Mouse (Mus musculus): ENCODE results near the gene Trim66. TPM values are rescaled to one million over a fixed set of nuclear protein-coding genes. Genes with fewer than 3 reads are reported as not detected.

The Trim66 gene
- polyA plus RNA-seq, 1 experiment from 2014 or later = not detected

DNA sequence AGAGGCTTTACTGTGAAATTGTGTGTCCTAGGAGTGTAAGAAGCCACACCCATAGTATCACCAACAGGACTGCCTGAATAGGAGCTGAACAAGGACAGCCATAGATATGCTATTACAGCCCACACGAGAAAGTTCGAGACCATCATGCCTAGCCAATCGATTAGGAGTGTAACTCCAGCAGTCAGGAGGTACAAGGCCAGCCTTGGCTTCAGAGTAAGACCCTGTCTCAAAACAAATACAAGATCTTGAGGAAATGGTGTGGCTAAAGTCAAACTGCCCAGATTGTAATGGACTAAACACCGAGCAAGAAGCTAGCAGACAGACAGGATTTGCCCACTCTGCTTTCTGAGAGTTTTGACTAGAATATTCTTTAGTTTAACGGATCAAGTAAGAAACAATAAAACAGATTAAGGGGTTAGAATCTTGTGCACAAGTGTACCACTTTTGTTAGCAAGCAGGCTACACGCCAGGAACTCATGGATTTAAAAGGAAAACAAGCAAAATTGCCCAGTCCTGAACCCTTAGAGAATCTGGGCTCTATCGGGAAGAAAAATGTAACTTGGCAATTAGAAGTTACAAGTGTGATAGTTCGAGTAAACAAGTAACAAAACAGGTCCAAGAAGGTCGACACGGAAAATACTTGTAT, 10.2 kb upstream of the Trim66 start:
- Histone ChIP-seq H3K27me3 (ENCODE audit: control insufficient read depth, insufficient read depth, low read length) (no peaks in the 10 kb centered on the region), H3K4me1 (ENCODE audit: control insufficient read depth, insufficient read depth, low read length) (0 out of 2 replicates have a peak, but pooled peaks cover 7% of the 10 kb centered on the region), H3K9me3 (ENCODE audit: control insufficient read depth, low read length) (no peaks in the 10 kb centered on the region), H3K4me3 (ENCODE audit: low read depth, low read length) (peak overlapping the region; percentile 66), H3K9ac (ENCODE audit: low read length) (peak overlapping the region; percentile 80), H3K4me2 (ENCODE audit: low read depth, severe bottlenecking) (peak overlapping the region; percentile 69), H3K36me3 (ENCODE audit: control insufficient read depth, insufficient read depth, low read length) (peaks cover 15% of the 10 kb centered on the region), H3K27ac (replicated peaks; ENCODE audit: low read depth, low read length) (peak overlapping the region; percentile 92)
- DNase-seq (ENCODE audit: low spot score) (peak; percentile 35), ATAC-seq (ENCODE audit: insufficient number of reproducible peaks, low FRiP score, low TSS enrichment, low read depth) (no peak)
- WGBS = 24% methylated on average over 10 of the region's 10 CpGs

DNA sequence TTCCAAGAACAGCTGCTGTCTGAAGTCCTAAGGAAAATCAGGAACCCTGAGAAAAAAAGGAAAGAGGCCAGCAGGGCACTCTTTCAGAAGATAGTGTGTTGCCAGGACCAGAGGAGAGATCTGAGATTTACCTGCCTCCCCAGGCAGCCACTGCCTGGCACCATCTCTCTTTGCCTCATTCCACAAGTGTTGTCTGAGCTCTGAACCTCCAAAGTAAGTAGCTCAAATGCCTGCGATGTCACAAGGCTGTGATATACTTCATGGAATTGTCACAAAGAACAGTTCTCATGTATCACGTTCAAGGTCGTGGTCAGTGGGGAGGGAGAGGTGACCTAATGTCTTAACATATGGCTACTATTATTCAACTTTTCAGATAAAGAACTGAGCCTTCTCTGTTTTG, 8.6 kb upstream of the Trim66 start:
- Histone ChIP-seq H3K27me3 (ENCODE audit: control insufficient read depth, insufficient read depth, low read length) (no peaks in the 10 kb centered on the region), H3K27ac (replicated peaks; ENCODE audit: low read depth, low read length) (no peak overlapping the region), H3K4me1 (ENCODE audit: control insufficient read depth, insufficient read depth, low read length) (0 out of 2 replicates have a peak, but pooled peaks cover 7% of the 10 kb centered on the region), H3K36me3 (ENCODE audit: control insufficient read depth, insufficient read depth, low read length) (peaks cover 4% of the 10 kb centered on the region; the same call in 1 of the 2 replicates), H3K9me3 (ENCODE audit: control insufficient read depth, low read length) (no peaks in the 10 kb centered on the region), H3K4me2 (ENCODE audit: low read depth, severe bottlenecking) (no peak overlapping the region), H3K4me3 (ENCODE audit: low read depth, low read length) (no peak overlapping the region), H3K9ac (ENCODE audit: low read length) (no peak overlapping the region)
- ATAC-seq (ENCODE audit: insufficient number of reproducible peaks, low FRiP score, low TSS enrichment, low read depth) (no peak), DNase-seq (ENCODE audit: low spot score) (no peak)
- 79% methylated on average over 3 of the region's 3 CpGs for WGBS

DNA sequence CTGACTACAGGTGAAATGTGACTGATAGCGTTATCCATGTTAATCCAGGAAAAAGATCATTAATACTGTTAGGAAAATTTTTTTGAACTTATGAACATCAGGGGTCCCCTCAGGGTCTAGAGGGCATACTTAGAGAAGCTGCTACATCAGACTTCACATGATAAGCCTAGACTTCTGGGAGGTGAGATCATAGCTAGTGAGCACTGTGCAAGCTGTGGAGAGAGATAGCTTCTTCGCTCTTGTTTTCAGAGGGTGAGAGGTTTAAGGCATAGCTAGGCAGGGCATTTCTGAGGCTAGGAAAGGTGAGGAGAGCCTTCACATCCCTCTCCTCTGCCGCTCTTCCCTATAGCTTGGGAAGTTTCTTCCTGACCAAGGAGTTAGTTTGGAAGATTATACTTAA, 3.9 kb upstream of the Trim66 start:
- Histone ChIP-seq H3K36me3 (ENCODE audit: control insufficient read depth, insufficient read depth, low read length) (no peaks in the 10 kb centered on the region), H3K4me1 (ENCODE audit: control insufficient read depth, insufficient read depth, low read length) (peaks cover 6% of the 10 kb centered on the region; the same call in 1 of the 2 replicates), H3K4me2 (ENCODE audit: low read depth, severe bottlenecking) (no peak overlapping the region), H3K27me3 (ENCODE audit: control insufficient read depth, insufficient read depth, low read length) (no peaks in the 10 kb centered on the region), H3K9me3 (ENCODE audit: control insufficient read depth, low read length) (no peaks in the 10 kb centered on the region), H3K4me3 (ENCODE audit: low read depth, low read length) (no peak overlapping the region), H3K27ac (replicated peaks; ENCODE audit: low read depth, low read length) (no peak overlapping the region), H3K9ac (ENCODE audit: low read length) (no peak overlapping the region)
- WGBS = 89% methylated on average over 3 of the region's 3 CpGs
- no peak for DNase-seq (ENCODE audit: low spot score)
- ATAC-seq (ENCODE audit: insufficient number of reproducible peaks, low FRiP score, low TSS enrichment, low read depth) = no peak

DNA sequence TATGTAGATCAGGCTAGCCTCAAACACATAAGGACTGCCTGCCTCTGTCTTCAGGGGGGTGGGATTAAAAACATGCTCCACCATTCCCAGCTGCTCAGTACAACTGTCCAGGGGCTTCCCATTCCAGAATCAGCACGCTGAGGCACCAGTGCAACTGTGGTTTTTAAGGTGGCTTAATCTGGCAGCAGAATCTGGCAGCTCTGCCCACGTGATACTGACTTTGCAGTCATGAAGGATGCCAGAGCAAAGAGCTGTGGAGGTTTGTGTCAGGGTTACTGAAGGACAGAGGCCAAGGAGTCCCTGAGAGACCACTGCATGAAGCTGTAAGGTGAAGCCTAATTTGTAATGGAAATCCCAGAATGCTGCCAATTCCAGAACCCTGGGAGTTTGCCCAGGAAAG, 2.9 kb upstream of the Trim66 start:
- ATAC-seq (ENCODE audit: insufficient number of reproducible peaks, low FRiP score, low TSS enrichment, low read depth) (no peak), DNase-seq (ENCODE audit: low spot score) (no peak)
- Histone ChIP-seq H3K4me1 (ENCODE audit: control insufficient read depth, insufficient read depth, low read length) (peaks cover 6% of the 10 kb centered on the region; the same call in 1 of the 2 replicates), H3K4me2 (ENCODE audit: low read depth, severe bottlenecking) (no peak overlapping the region), H3K27ac (replicated peaks; ENCODE audit: low read depth, low read length) (no peak overlapping the region), H3K27me3 (ENCODE audit: control insufficient read depth, insufficient read depth, low read length) (no peaks in the 10 kb centered on the region), H3K9me3 (ENCODE audit: control insufficient read depth, low read length) (no peaks in the 10 kb centered on the region), H3K36me3 (ENCODE audit: control insufficient read depth, insufficient read depth, low read length) (no peaks in the 10 kb centered on the region), H3K9ac (ENCODE audit: low read length) (no peak overlapping the region), H3K4me3 (ENCODE audit: low read depth, low read length) (no peak overlapping the region)
- WGBS = 67% methylated on average over 2 of the region's 2 CpGs

DNA sequence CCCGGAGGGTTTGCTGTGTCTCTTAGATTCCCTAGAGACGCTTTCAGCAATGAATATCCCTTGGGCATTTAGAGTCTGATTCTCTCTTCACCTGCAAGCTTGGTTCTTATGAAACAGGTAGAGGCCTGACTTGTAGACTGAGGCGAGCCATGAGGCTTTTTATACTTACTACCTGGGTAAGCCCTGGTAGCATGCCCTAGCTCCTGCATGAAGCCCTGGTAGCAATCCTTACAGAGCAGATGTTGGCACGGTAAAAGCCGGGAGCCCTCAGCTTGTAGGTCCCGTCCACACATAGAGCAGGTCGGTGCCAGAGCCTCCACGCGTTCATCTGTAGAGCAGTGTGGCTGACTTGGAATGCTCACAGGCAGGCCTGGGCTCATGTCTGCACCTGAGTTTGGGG, 362 bp downstream of the Trim66 start:
- H3K4me3 ChIP-seq (ENCODE audit: low read depth, low read length) = no peak overlapping the region
- H3K4me2 ChIP-seq (ENCODE audit: low read depth, severe bottlenecking) = no peak overlapping the region
- WGBS = 40% methylated on average over 9 of the region's 9 CpGs
- no peak overlapping the region for H3K27ac ChIP-seq (replicated peaks; ENCODE audit: low read depth, low read length)
- DNase-seq (ENCODE audit: low spot score) (no peak), ATAC-seq (ENCODE audit: insufficient number of reproducible peaks, low FRiP score, low TSS enrichment, low read depth) (no peak)
- H3K9ac ChIP-seq (ENCODE audit: low read length) = no peak overlapping the region
- H3K9me3 ChIP-seq (ENCODE audit: control insufficient read depth, low read length) = no peaks in the 10 kb centered on the region
- H3K4me1 ChIP-seq (ENCODE audit: control insufficient read depth, insufficient read depth, low read length) = peaks cover 6% of the 10 kb centered on the region; the same call in 1 of the 2 replicates
- no peaks in the 10 kb centered on the region for H3K27me3 ChIP-seq (ENCODE audit: control insufficient read depth, insufficient read depth, low read length)
- H3K36me3 ChIP-seq (ENCODE audit: control insufficient read depth, insufficient read depth, low read length) = no peaks in the 10 kb centered on the region

DNA sequence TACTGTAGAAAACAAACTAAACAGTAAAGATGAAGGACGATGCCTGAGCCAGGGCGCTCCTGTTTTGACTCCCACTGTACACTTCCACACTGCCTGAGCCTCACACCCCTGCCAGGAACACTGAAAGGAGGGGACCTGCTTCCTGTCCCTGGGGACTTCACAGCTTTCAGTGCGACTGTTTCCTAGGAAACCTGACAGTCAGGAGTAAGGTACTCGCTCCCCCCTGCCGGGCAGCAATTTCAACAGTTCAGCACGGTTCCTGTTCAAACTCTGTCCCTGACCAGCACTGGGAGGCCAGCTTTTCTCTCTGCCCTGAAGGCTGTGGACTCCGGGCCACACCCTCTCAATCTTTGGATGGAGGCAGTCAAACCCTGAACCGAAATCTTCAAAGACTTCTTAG, 815 bp downstream of the Trim66 start:
- H3K4me3 ChIP-seq (ENCODE audit: low read depth, low read length) = no peak overlapping the region
- H3K27me3 ChIP-seq (ENCODE audit: control insufficient read depth, insufficient read depth, low read length) = no peaks in the 10 kb centered on the region
- no peak overlapping the region for H3K27ac ChIP-seq (replicated peaks; ENCODE audit: low read depth, low read length)
- peaks cover 6% of the 10 kb centered on the region; the same call in 1 of the 2 replicates for H3K4me1 ChIP-seq (ENCODE audit: control insufficient read depth, insufficient read depth, low read length)
- H3K9ac ChIP-seq (ENCODE audit: low read length) = no peak overlapping the region; the same call in 1 of the 2 replicates
- H3K9me3 ChIP-seq (ENCODE audit: control insufficient read depth, low read length) = no peaks in the 10 kb centered on the region
- H3K4me2 ChIP-seq (ENCODE audit: low read depth, severe bottlenecking) = no peak overlapping the region
- WGBS = 4% methylated on average over 8 of the region's 8 CpGs
- DNase-seq (ENCODE audit: low spot score) = peak; percentile 60
- ATAC-seq (ENCODE audit: insufficient number of reproducible peaks, low FRiP score, low TSS enrichment, low read depth) = peak; percentile 31; the same call in 1 of the 2 replicates
- H3K36me3 ChIP-seq (ENCODE audit: control insufficient read depth, insufficient read depth, low read length) = no peaks in the 10 kb centered on the region

DNA sequence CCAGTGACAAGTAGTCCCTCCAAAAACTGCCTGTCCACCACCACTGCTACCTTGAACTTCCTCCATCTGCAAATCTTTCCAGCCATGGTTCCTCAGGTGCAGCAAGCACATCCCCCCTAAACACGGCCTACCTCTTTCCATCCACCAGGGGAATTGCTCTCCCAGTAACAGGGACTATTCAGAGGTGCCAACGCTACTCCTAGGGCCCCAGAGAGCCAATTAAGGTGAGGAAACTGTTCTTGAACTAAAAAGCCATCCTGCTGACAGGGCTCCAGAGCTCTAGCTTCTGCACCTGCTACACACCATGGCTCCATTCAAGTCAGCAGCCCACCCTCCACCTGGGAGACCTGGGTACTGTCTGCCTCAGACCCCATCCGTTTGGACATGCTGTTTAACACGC, 10.4 kb downstream of the Trim66 start:
- no peak overlapping the region for H3K9ac ChIP-seq (ENCODE audit: low read length)
- peaks cover 4% of the 10 kb centered on the region; the same call in 1 of the 2 replicates for H3K4me1 ChIP-seq (ENCODE audit: control insufficient read depth, insufficient read depth, low read length)
- no peak overlapping the region for H3K4me3 ChIP-seq (ENCODE audit: low read depth, low read length)
- H3K9me3 ChIP-seq (ENCODE audit: control insufficient read depth, low read length) = no peaks in the 10 kb centered on the region
- 52% methylated on average over 4 of the region's 4 CpGs for WGBS
- no peak overlapping the region for H3K4me2 ChIP-seq (ENCODE audit: low read depth, severe bottlenecking)
- no peaks in the 10 kb centered on the region for H3K36me3 ChIP-seq (ENCODE audit: control insufficient read depth, insufficient read depth, low read length)
- no peak overlapping the region for H3K27ac ChIP-seq (replicated peaks; ENCODE audit: low read depth, low read length)
- H3K27me3 ChIP-seq (ENCODE audit: control insufficient read depth, insufficient read depth, low read length) = peaks cover 9% of the 10 kb centered on the region; the same call in 1 of the 2 replicates
- no peak for DNase-seq (ENCODE audit: low spot score)
- ATAC-seq (ENCODE audit: insufficient number of reproducible peaks, low FRiP score, low TSS enrichment, low read depth) = no peak

DNA sequence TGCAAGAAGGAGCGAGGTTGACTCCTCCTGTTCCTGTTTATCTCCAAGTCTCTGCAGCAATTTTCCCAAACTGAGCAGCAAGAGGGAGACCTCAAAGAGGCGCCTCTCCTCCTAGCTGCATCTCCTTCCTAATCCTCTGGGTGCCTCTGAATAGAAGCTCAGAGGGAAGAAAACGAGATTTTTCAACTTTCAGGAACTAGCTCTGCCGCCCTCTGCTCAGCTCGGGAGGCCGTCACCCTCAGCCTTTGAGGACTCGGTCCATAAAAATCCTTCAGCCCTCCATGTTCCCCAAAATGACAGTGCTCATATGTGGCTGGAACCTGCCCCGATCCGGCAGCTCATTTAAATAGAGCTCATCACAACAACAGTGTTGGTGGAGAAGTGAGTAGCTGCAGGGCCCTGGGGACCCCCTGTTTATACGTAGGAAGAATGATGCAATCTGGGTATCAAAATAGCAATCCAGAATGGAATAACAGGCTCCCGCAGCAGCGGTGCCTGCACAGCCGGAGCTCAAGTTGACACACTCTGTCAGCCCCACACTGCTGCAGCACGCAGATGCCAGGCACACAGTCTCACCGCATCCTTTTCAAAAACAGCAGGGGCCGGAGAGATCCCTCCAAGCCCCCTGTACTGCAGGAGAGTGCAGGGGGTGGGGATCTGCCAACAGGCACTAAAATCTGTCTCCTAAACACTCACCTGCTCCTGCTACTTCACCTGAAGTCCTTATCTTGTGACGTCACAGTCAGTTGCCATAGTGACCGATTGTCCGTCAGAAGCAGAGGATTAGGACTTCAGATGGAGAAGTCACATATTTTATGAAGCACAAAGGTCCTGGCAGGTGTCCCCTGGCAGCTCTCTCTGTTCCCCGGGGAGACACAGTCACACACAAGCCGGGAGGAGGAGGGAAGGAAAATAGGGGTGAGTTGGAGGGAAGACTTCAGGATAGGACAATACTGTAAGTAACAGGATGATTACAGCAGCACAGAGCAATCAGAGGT, 14.3 kb downstream of the Trim66 start:
- no peak for ATAC-seq (ENCODE audit: insufficient number of reproducible peaks, low FRiP score, low TSS enrichment, low read depth)
- no peak overlapping the region for H3K9ac ChIP-seq (ENCODE audit: low read length)
- WGBS = 14% methylated on average over 21 of the region's 21 CpGs

More for the DNA sequence above, 14.3 kb downstream of the Trim66 start:
- DNase-seq (ENCODE audit: low spot score) = peak; percentile 29
- Histone ChIP-seq H3K9me3 (ENCODE audit: control insufficient read depth, low read length) (no peaks in the 10 kb centered on the region), H3K27me3 (ENCODE audit: control insufficient read depth, insufficient read depth, low read length) (peaks cover 9% of the 10 kb centered on the region; the same call in 1 of the 2 replicates), H3K4me1 (ENCODE audit: control insufficient read depth, insufficient read depth, low read length) (peaks cover 4% of the 10 kb centered on the region; the same call in 1 of the 2 replicates), H3K36me3 (ENCODE audit: control insufficient read depth, insufficient read depth, low read length) (no peaks in the 10 kb centered on the region), H3K27ac (replicated peaks; ENCODE audit: low read depth, low read length) (no peak overlapping the region), H3K4me3 (ENCODE audit: low read depth, low read length) (no peak overlapping the region), H3K4me2 (ENCODE audit: low read depth, severe bottlenecking) (peak overlapping the region; percentile 17; the same call in 1 of the 2 replicates)
